Mouse (Mus musculus): Measurements from ENCODE around the gene Manba. TPM values are rescaled to one million over a fixed set of nuclear protein-coding genes. Genes with fewer than 3 reads are reported as not detected.

Gene Manba
- polyA plus RNA-seq, 1 experiment: 5.1 TPM

DNA sequence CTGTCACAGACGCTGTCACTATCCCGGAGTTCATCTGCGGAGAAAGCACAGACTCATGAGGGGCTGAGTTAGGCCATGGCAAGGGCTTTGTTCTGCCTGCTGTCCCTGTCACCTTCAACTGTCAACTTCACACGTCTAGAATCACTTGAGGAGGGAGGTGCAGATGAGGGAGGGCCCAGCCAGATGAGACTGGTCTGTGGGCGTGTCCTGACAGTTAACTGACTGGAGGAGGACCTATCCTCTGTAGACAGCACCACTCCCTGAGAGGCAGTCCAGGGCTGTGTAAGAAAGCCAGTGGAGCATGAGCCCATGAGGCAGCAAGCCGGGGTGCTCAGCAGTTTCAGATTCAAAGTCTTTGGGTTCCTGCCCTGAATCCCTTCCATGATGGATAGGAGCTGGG, 100.1 kb downstream of the Manba start:
- Histone ChIP-seq H3K27me3 (ENCODE audit: control insufficient read depth, insufficient read depth, low read length) (no peaks in the 10 kb centered on the region), H3K4me3 (ENCODE audit: extremely low read depth, insufficient read depth, insufficient read length) (no peak overlapping the region), H3K36me3 (ENCODE audit: control insufficient read depth, insufficient read depth, low read length) (peaks cover 45% of the 10 kb centered on the region), H3K4me1 (ENCODE audit: control insufficient read depth, insufficient read depth, insufficient read length) (peaks cover 13% of the 10 kb centered on the region; the same call in 1 of the 2 replicates), H3K27ac (ENCODE audit: insufficient read depth, low read length) (no peak overlapping the region)
- DNase-seq (ENCODE audit: low read depth in 1 of 2, low spot score in 2 of 2): no peak
- 61% methylated on average over 6 of the region's 6 CpGs for WGBS
- TF ChIP-seq CTCF (IDR thresholded peaks at IDR 0.05; ENCODE audit: extremely low read depth, insufficient read depth, insufficient read length, insufficient replicate concordance) (no peak), POLR2A (IDR thresholded peaks at IDR 0.05; ENCODE audit: low read depth, low read length) (no peak)

DNA sequence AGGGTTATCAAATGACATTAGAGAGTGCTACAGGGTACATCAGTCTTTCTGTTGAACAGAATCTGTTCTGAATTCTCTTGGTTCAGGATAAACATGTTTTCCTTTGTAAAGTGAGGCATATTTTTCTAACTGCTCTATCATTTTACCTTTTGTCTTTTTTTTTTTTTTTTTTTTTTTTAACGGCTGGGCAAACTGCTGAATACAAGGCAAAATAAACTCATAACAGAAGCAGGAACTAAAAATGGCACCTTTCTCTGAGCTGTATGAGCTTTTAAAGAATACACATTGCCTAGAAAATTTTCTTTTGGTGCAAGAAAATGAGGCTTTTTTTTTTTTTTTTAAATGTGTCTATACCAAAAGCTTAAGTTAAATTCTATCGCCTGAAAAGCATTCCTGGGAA, 100.6 kb downstream of the Manba start:
- Histone ChIP-seq H3K36me3 (ENCODE audit: control insufficient read depth, insufficient read depth, low read length) (peaks cover 49% of the 10 kb centered on the region), H3K27me3 (ENCODE audit: control insufficient read depth, insufficient read depth, low read length) (no peaks in the 10 kb centered on the region), H3K27ac (ENCODE audit: insufficient read depth, low read length) (no peak overlapping the region), H3K4me3 (ENCODE audit: extremely low read depth, insufficient read depth, insufficient read length) (no peak overlapping the region), H3K4me1 (ENCODE audit: control insufficient read depth, insufficient read depth, insufficient read length) (peaks cover 8% of the 10 kb centered on the region; the same call in 1 of the 2 replicates)
- TF ChIP-seq POLR2A (IDR thresholded peaks at IDR 0.05; ENCODE audit: low read depth, low read length): no peak
- TF ChIP-seq CTCF (IDR thresholded peaks at IDR 0.05; ENCODE audit: extremely low read depth, insufficient read depth, insufficient read length, insufficient replicate concordance): no peak
- 81% methylated on average over 2 of the region's 2 CpGs for WGBS
- DNase-seq (ENCODE audit: low read depth in 1 of 2, low spot score in 2 of 2): no peak

DNA sequence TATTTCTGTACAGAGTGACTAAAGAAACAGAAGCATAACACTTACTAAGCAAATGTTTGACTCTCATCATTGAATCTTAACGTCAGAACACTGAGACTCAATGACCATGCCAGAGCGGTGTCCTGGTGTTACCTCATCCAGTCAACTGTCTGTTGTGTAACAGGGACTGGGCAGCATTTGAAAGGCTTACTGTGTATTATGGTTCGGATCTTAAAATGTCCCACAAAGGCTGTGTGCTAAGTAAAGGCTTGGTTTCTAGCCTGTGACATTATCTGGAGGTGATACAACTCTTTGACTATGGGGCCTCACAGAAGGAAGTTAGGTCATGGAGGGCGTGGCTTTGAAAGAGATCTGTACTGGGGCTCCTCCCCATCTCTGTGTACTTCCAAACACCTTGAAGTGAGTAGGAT, 101.1 kb downstream of the Manba start:
- Histone ChIP-seq H3K27me3 (ENCODE audit: control insufficient read depth, insufficient read depth, low read length) (no peaks in the 10 kb centered on the region), H3K27ac (ENCODE audit: insufficient read depth, low read length) (no peak overlapping the region), H3K4me3 (ENCODE audit: extremely low read depth, insufficient read depth, insufficient read length) (no peak overlapping the region), H3K4me1 (ENCODE audit: control insufficient read depth, insufficient read depth, insufficient read length) (peaks cover 4% of the 10 kb centered on the region; the same call in 1 of the 2 replicates), H3K36me3 (ENCODE audit: control insufficient read depth, insufficient read depth, low read length) (peaks cover 52% of the 10 kb centered on the region)
- no peak for TF ChIP-seq CTCF (IDR thresholded peaks at IDR 0.05; ENCODE audit: extremely low read depth, insufficient read depth, insufficient read length, insufficient replicate concordance)
- TF ChIP-seq POLR2A (IDR thresholded peaks at IDR 0.05; ENCODE audit: low read depth, low read length): no peak
- 85% methylated on average over 4 of the region's 4 CpGs for WGBS
- DNase-seq (ENCODE audit: low read depth in 1 of 2, low spot score in 2 of 2): no peak

DNA sequence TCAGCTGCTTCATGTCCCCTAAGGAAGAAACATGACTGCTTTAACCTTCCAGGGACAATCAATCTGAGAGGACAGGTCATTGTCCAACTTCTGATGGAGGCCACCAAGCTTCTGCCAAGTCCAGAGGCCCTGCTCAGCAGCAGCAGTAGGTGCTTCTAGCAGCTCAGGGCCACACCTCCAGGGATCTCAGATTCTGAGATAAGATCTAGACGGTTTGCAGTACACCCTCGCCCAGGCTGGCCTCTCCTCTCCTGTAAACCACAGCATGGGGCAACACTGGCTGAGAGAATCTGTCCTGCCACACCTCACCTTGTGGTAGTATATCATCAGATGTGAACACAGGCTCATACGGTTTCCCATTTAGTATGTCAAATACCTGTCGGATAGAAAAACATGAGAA, 105.1 kb downstream of the Manba start:
- no peak overlapping the region for H3K4me3 ChIP-seq (ENCODE audit: extremely low read depth, insufficient read depth, insufficient read length)
- H3K27me3 ChIP-seq (ENCODE audit: control insufficient read depth, insufficient read depth, low read length): no peaks in the 10 kb centered on the region
- H3K36me3 ChIP-seq (ENCODE audit: control insufficient read depth, insufficient read depth, low read length): peaks cover 60% of the 10 kb centered on the region
- 62% methylated on average over 4 of the region's 4 CpGs for WGBS
- DNase-seq (ENCODE audit: low read depth in 1 of 2, low spot score in 2 of 2): no peak
- TF ChIP-seq POLR2A (IDR thresholded peaks at IDR 0.05; ENCODE audit: low read depth, low read length): no peak
- no peak for TF ChIP-seq CTCF (IDR thresholded peaks at IDR 0.05; ENCODE audit: extremely low read depth, insufficient read depth, insufficient read length, insufficient replicate concordance)
- peaks cover 10% of the 10 kb centered on the region; the same call in 1 of the 2 replicates for H3K4me1 ChIP-seq (ENCODE audit: control insufficient read depth, insufficient read depth, insufficient read length)
- no peak overlapping the region for H3K27ac ChIP-seq (ENCODE audit: insufficient read depth, low read length)

DNA sequence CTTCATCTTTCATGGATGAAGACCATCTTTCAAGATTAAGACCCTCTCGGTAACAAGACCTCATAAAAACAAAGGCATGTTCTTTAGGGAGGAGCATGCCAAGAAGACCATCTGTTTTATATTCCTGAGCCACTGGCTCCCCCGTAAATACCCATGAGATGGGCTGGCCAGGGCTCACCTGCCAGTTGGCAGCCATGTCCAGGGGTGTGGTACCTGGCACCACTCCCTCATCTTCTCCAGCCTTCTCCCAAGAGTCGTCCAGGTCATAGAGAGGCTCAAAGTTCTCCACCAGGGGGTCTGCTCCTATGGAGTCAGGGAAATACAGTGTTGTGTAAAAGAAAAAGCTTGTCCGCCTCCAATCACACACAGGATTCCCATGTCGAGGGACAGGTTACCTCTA, 106.0 kb downstream of the Manba start:
- WGBS: 91% methylated on average over 5 of the region's 5 CpGs
- no peak overlapping the region for H3K27ac ChIP-seq (ENCODE audit: insufficient read depth, low read length)
- no peaks in the 10 kb centered on the region for H3K27me3 ChIP-seq (ENCODE audit: control insufficient read depth, insufficient read depth, low read length)
- H3K36me3 ChIP-seq (ENCODE audit: control insufficient read depth, insufficient read depth, low read length): peaks cover 62% of the 10 kb centered on the region
- TF ChIP-seq POLR2A (IDR thresholded peaks at IDR 0.05; ENCODE audit: low read depth, low read length): no peak
- TF ChIP-seq CTCF (IDR thresholded peaks at IDR 0.05; ENCODE audit: extremely low read depth, insufficient read depth, insufficient read length, insufficient replicate concordance): no peak
- peaks cover 10% of the 10 kb centered on the region; the same call in 1 of the 2 replicates for H3K4me1 ChIP-seq (ENCODE audit: control insufficient read depth, insufficient read depth, insufficient read length)
- no peak for DNase-seq (ENCODE audit: low read depth in 1 of 2, low spot score in 2 of 2)
- H3K4me3 ChIP-seq (ENCODE audit: extremely low read depth, insufficient read depth, insufficient read length): no peak overlapping the region

DNA sequence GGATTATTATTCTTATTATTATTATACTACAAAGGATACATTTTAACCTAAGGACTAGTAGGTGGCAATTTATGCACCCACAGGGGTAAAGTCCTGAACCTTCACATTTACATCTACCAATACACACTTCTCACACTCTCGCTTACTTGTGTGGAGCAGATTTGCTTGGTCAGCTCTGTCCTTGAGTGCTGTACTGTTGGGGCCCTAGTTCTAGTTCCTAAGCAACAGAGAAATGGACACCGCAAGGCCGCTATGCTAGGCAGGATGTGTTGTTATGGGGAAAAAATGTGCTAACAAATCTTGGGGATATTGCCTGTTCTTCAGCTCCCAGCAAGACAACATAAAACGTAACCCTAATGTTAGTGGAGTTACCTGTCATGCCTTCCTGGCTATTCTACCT, 106.6 kb downstream of the Manba start:
- Histone ChIP-seq H3K4me1 (ENCODE audit: control insufficient read depth, insufficient read depth, insufficient read length) (peaks cover 14% of the 10 kb centered on the region; the same call in 1 of the 2 replicates), H3K4me3 (ENCODE audit: extremely low read depth, insufficient read depth, insufficient read length) (no peak overlapping the region), H3K27me3 (ENCODE audit: control insufficient read depth, insufficient read depth, low read length) (no peaks in the 10 kb centered on the region), H3K27ac (ENCODE audit: insufficient read depth, low read length) (no peak overlapping the region), H3K36me3 (ENCODE audit: control insufficient read depth, insufficient read depth, low read length) (peaks cover 60% of the 10 kb centered on the region)
- DNase-seq (ENCODE audit: low read depth in 1 of 2, low spot score in 2 of 2): no peak
- TF ChIP-seq POLR2A (IDR thresholded peaks at IDR 0.05; ENCODE audit: low read depth, low read length) (no peak), CTCF (IDR thresholded peaks at IDR 0.05; ENCODE audit: extremely low read depth, insufficient read depth, insufficient read length, insufficient replicate concordance) (no peak)
- WGBS: 92% methylated on average over 4 of the region's 4 CpGs

DNA sequence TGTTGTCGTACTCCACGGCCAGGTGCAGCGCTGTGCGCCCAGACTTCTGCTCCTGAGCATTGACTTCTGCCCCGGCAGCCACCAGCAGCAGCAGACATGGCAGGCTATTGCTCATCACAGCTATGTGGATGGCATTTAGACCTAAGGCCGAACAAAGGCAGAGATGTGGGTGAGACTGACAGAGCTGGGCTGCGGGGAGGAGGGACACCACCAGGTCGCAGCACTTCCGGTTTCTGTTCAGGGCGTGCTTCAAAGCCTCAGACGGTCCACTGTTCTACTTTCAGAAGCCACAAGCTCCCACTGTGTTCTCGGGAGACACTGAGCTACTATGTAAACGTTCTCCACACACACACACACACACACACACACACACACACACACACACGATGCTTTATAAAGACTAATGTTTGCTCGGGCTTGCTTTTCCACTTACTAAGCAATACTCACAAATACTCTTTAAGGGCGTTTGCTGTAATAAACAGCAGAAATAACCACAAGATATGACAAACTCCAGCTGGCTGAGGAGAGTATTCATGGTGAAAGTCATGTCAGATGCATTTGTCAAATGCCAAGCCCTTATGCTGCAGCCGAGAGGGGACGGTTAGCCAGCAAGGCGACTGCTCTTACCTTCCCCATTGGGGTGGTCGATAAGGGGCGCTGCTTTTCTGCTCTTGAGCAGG, 109.0 kb downstream of the Manba start:
- Histone ChIP-seq H3K4me1 (ENCODE audit: control insufficient read depth, insufficient read depth, insufficient read length) (peaks cover 14% of the 10 kb centered on the region; the same call in 1 of the 2 replicates), H3K36me3 (ENCODE audit: control insufficient read depth, insufficient read depth, low read length) (peaks cover 43% of the 10 kb centered on the region), H3K27me3 (ENCODE audit: control insufficient read depth, insufficient read depth, low read length) (no peaks in the 10 kb centered on the region), H3K4me3 (ENCODE audit: extremely low read depth, insufficient read depth, insufficient read length) (no peak overlapping the region), H3K27ac (ENCODE audit: insufficient read depth, low read length) (peak overlapping the region; percentile 54)
- DNase-seq (ENCODE audit: low read depth in 1 of 2, low spot score in 2 of 2): peak in 1 of 2 experiments; percentile 46
- 37% methylated on average over 21 of the region's 21 CpGs for WGBS
- TF ChIP-seq POLR2A (IDR thresholded peaks at IDR 0.05; ENCODE audit: low read depth, low read length) (no peak), CTCF (IDR thresholded peaks at IDR 0.05; ENCODE audit: extremely low read depth, insufficient read depth, insufficient read length, insufficient replicate concordance) (peak; percentile 22; the same call in 1 of the 2 replicates)

Data from spleen, adult 2 months (tissue).